ENCODE assay signal across 10 mouse cellular contexts in genomic region chr5:24919155-24919554, GRCm38 (mm10).
DNase-seq lines count a peak whose midpoint lies in the region; ATAC-seq and TF ChIP-seq lines count a peak whose summit lies in the region.
"Had no signal": no experiment of that assay in that cellular context is flagged by ENCODE, and none has a peak within 500 bp of the region (broad histone marks: within the 10 kb centered on the region; RNA-seq: fewer than 3 reads in every experiment).

No protein-coding gene starts in this region.

- intact Hi-C loops in heart, postnatal 25 days (cut with DNase I) = no loop called here
- intact Hi-C loops in heart, postnatal 10 days (cut with DNase I) = no loop called here

- H3K4me1 ChIP-seq in heart, embryonic 14.5 days (ENCODE audit: control insufficient read depth in 2 of 2, insufficient read depth in 2 of 2, low read length in 2 of 2) = peaks cover 17 to 28% of the 10 kb centered on the region in 2 experiments
- no peaks in the 10 kb centered on the region for H3K4me1 ChIP-seq in lung, embryonic 14.5 days (ENCODE audit: insufficient read depth)
- no peaks in the 10 kb centered on the region for H3K4me1 ChIP-seq in forebrain, embryonic 11.5 days (replicated peaks; ENCODE audit: control insufficient read depth, insufficient read depth, low read length)

- H3K9me3 ChIP-seq in heart, embryonic 14.5 days (ENCODE audit: control insufficient read depth, low read length) = no peaks in the 10 kb centered on the region
- H3K9me3 ChIP-seq in lung, embryonic 14.5 days (ENCODE audit: low read depth, low read length) = no peaks in the 10 kb centered on the region
- H3K9me3 ChIP-seq in forebrain, embryonic 11.5 days (ENCODE audit: control insufficient read depth, low read length) = no peaks in the 10 kb centered on the region

- no peak overlapping the region for H3K4me3 ChIP-seq in heart, embryonic 14.5 days (ENCODE audit: control insufficient read depth in 1 of 2, insufficient read depth in 1 of 2, low read depth in 1 of 2, low read length in 2 of 2)
- no peak overlapping the region for H3K4me3 ChIP-seq in lung, embryonic 14.5 days (ENCODE audit: low read depth, low read length)
- H3K4me3 ChIP-seq in forebrain, embryonic 11.5 days (ENCODE audit: low read depth, low read length) = no peak overlapping the region

- H3K27me3 ChIP-seq in heart, embryonic 14.5 days (ENCODE audit: control insufficient read depth, insufficient read depth, low read length) = no peaks in the 10 kb centered on the region
- no peaks in the 10 kb centered on the region for H3K27me3 ChIP-seq in lung, embryonic 14.5 days (ENCODE audit: insufficient read depth, low read length)
- H3K27me3 ChIP-seq in forebrain, embryonic 11.5 days (ENCODE audit: control insufficient read depth, insufficient read depth, low read length) = no peaks in the 10 kb centered on the region

- ATAC-seq in heart, embryonic 14.5 days (ENCODE audit: insufficient number of reproducible peaks, insufficient read depth, low FRiP score, low read depth) = peak; percentile 77
- ATAC-seq in lung, embryonic 14.5 days (ENCODE audit: insufficient read depth) = peak; percentile 71; the same call in 1 of the 2 replicates
- no peak for ATAC-seq in forebrain, embryonic 11.5 days (replicated peaks; ENCODE audit: low FRiP score)

- H3K27ac ChIP-seq in heart, embryonic 14.5 days (replicated peaks in 1 of 2; ENCODE audit: control insufficient read depth in 1 of 2, insufficient read depth in 1 of 2, low read depth in 2 of 2, low read length in 2 of 2) = peak overlapping the region; percentile 40 to 48; a peak in 3 of 4 replicates
- no peak overlapping the region for H3K27ac ChIP-seq in lung, embryonic 14.5 days (ENCODE audit: low read depth)
- no peak overlapping the region for H3K27ac ChIP-seq in forebrain, embryonic 11.5 days (ENCODE audit: low read depth, low read length)
- H3K27ac ChIP-seq: liver, embryonic 14.5 days had no signal

- 18% methylated on average over 1 of the region's 1 CpGs for WGBS in heart, embryonic 14.5 days
- 63% methylated on average over 1 of the region's 1 CpGs for WGBS in lung, embryonic 14.5 days
- WGBS in forebrain, embryonic 11.5 days = 87% methylated on average over 1 of the region's 1 CpGs

- no peak overlapping the region for H3K4me2 ChIP-seq in heart, embryonic 14.5 days (ENCODE audit: low read length)
- H3K4me2 ChIP-seq in lung, embryonic 14.5 days = no peak overlapping the region
- no peak overlapping the region for H3K4me2 ChIP-seq in forebrain, embryonic 11.5 days (ENCODE audit: low read depth, low read length, severe bottlenecking)

- no peak for DNase-seq in heart, postnatal 25 days (ENCODE audit: low spot score)
- DNase-seq in lung, embryonic 14.5 days = peak; percentile 78
- DNase-seq in lung, postnatal 25 days (ENCODE audit: low spot score) = no peak
- peak; percentile 50 to 53 for DNase-seq in heart, postnatal 10 days
- DNase-seq in lung, postnatal 14 days = peak; percentile 51
- DNase-seq in embryo, embryonic 10 days (ENCODE audit: low spot score) = no peak
- DNase-seq in forebrain, embryonic 11.5 days (ENCODE audit: low spot score) = no peak
- DNase-seq: cerebellum, adult 9-10 months had no signal

- no peaks in the 10 kb centered on the region for H3K36me3 ChIP-seq in heart, embryonic 14.5 days (ENCODE audit: control insufficient read depth, insufficient read depth, low read length)
- no peaks in the 10 kb centered on the region for H3K36me3 ChIP-seq in lung, embryonic 14.5 days (ENCODE audit: insufficient read depth)
- H3K36me3 ChIP-seq in forebrain, embryonic 11.5 days (ENCODE audit: control insufficient read depth, insufficient read depth, low read length) = no peaks in the 10 kb centered on the region

- TF ChIP-seq CTCF in lung, embryonic 14.5 days (IDR thresholded peaks at IDR 0.05; ENCODE audit: low read depth) = no peak

- H3K9ac ChIP-seq in heart, embryonic 14.5 days (ENCODE audit: low read length) = no peak overlapping the region
- H3K9ac ChIP-seq in lung, embryonic 14.5 days = no peak overlapping the region
- no peak overlapping the region for H3K9ac ChIP-seq in forebrain, embryonic 11.5 days (ENCODE audit: low read length)
- H3K9ac ChIP-seq: liver, embryonic 14.5 days had no signal

Comparison
In these comparisons a context has a peak if more than half of its experiments do, and no peak if none do; other contexts are left out.
1. DNase-seq: peak in lung, embryonic 14.5 days (single experiment), heart, postnatal 10 days (2 of 2) and lung, postnatal 14 days (single experiment); none in heart, postnatal 25 days (single experiment), lung, postnatal 25 days (single experiment), embryo, embryonic 10 days (single experiment) and forebrain, embryonic 11.5 days (single experiment).
2. H3K27ac ChIP-seq: peak in heart, embryonic 14.5 days (2 of 2); none in lung, embryonic 14.5 days (single experiment) and forebrain, embryonic 11.5 days (single experiment).